Mouse (Mus musculus) lung, adult 2 months (tissue): ENCODE data around the gene Ttc6. TPM values are rescaled to one million over a fixed set of nuclear protein-coding genes. Genes with fewer than 3 reads are reported as not detected.

ENCODE experiments used
- DNase-seq: peaks from one replicate; pipeline ENCODE4 v3.0.0; 2022
- H3K4me1 ChIP-seq: fragments of 200-500 bp; 2 replicates; pipeline ENCODE4 v1.6.1; 2011; ENCODE audit warnings: low read length; ENCODE audit not compliant: control insufficient read depth, insufficient read depth
- H3K4me3 ChIP-seq: fragments of 200-500 bp; replicated peaks from 2 replicates; pipeline ENCODE3; 2011; ENCODE audit warnings: low read depth, mild to moderate bottlenecking, control low read depth, low read length; ENCODE audit errors: extremely low read depth
- CTCF ChIP-seq: fragments of 200-500 bp; IDR thresholded peaks from 2 replicates; pipeline ENCODE4 v1.5.1; 2011; ENCODE audit warnings: mild to moderate bottlenecking, low read length, control low read depth; ENCODE audit not compliant: insufficient read depth
- POLR2A ChIP-seq: fragments of 200-500 bp; IDR thresholded peaks from 2 replicates; pipeline ENCODE4 v1.6.1; 2011; ENCODE audit warnings: low read depth, mild to moderate bottlenecking, control low read depth, low read length, borderline replicate concordance; ENCODE audit errors: extremely low read depth
- WGBS: fragments of 180-500 bp; shearing (Covaris S2); methylation state at CpG from one replicate; pipeline ENCODE4 v1.1.7; 2018; 5-methylcytosine and 5-hydroxymethylcytosine counted together
- polyA plus RNA-seq: library from polyadenylated mRNA; depleted of rRNA; stranded (reverse); fragments of >200 nt; gene quantifications from 2 replicates; pipeline ENCODE4 v1.2.3, GENCODE M21; 2012

Gene Ttc6
- polyA plus RNA-seq, 1 experiment, result 3.5 TPM

GRCm38 (mm10) chr12:57544641-57545370, 19.1 kb upstream of the Ttc6 start:
- peak overlapping the region; percentile 81 for H3K4me3 ChIP-seq
- 3% methylated on average over 31 of the region's 31 CpGs for WGBS
- no peak for DNase-seq

GRCm38 (mm10) chr12:57545371-57546241, 18.3 kb upstream of the Ttc6 start:
- Histone ChIP-seq H3K4me1 (peaks cover 7% of the 10 kb centered on the region), H3K4me3 (peak overlapping the region; percentile 81)
- DNase-seq, result peak; percentile 76
- WGBS, result under 1% methylated on average over 104 of the region's 106 CpGs
- no peak for TF ChIP-seq CTCF
- peak; percentile 56; the same call in 1 of the 2 replicates for TF ChIP-seq POLR2A

More at GRCm38 (mm10) chr12:57544641-57545370, 19.1 kb upstream of the Ttc6 start:
- TF ChIP-seq CTCF (peak; percentile 49), POLR2A (no peak)
- peaks cover 7% of the 10 kb centered on the region for H3K4me1 ChIP-seq

GRCm38 (mm10) chr12:57546415-57547201, 17.3 kb upstream of the Ttc6 start, which contains the start of gene Foxa1:
Gene Foxa1, minus strand, starts transcription at chr12:57546916.
- DNase-seq, result peak; percentile 68
- 2% methylated on average over 32 of the region's 32 CpGs for whole genome bisulfite sequencing
- Histone ChIP-seq H3K4me1 (peaks cover 7% of the 10 kb centered on the region), H3K4me3 (peak within 1 kb of the TSS; percentile 81)
- peak; percentile 31; the same call in 1 of the 2 replicates for TF ChIP-seq POLR2A
- TF ChIP-seq CTCF, result no peak

GRCm38 (mm10) chr12:57547890-57548289, 16.0 kb upstream of the Ttc6 start:
- H3K4me3 ChIP-seq, result no peak overlapping the region
- H3K4me1 ChIP-seq, result peaks cover 7% of the 10 kb centered on the region
- DNase-seq, result no peak
- TF ChIP-seq CTCF (no peak), POLR2A (no peak)
- 5% methylated on average over 9 of the region's 9 CpGs for WGBS

- 2% methylated on average over 20 of the region's 20 CpGs for WGBS
- DNase-seq, result peak; percentile 48
- TF ChIP-seq CTCF (peak; percentile 42; the same call in 1 of the 2 replicates), POLR2A (no peak)
- peaks cover 7% of the 10 kb centered on the region for H3K4me1 ChIP-seq
- peak overlapping the region; percentile 44 for H3K4me3 ChIP-seq
Measured at GRCm38 (mm10) chr12:57548352-57548980, 15.4 kb upstream of the Ttc6 start.

GRCm38 (mm10) chr12:57548981-57549666, 14.8 kb upstream of the Ttc6 start:
- peak; percentile 20 for DNase-seq
- Histone ChIP-seq H3K4me1 (peaks cover 7% of the 10 kb centered on the region), H3K4me3 (no peak overlapping the region)
- TF ChIP-seq POLR2A (no peak), CTCF (no peak)
- WGBS, result 9% methylated on average over 25 of the region's 25 CpGs

GRCm38 (mm10) chr12:57549667-57550160, 14.2 kb upstream of the Ttc6 start:
- Histone ChIP-seq H3K4me1 (peaks cover 6% of the 10 kb centered on the region), H3K4me3 (no peak overlapping the region)
- peak; percentile 20 for DNase-seq
- TF ChIP-seq POLR2A (no peak), CTCF (no peak)
- WGBS, result 14% methylated on average over 15 of the region's 15 CpGs

GRCm38 (mm10) chr12:57550181-57550808, 13.6 kb upstream of the Ttc6 start:
- no peak for DNase-seq
- Histone ChIP-seq H3K4me1 (peaks cover 4% of the 10 kb centered on the region), H3K4me3 (no peak overlapping the region)
- TF ChIP-seq CTCF, result no peak
- TF ChIP-seq POLR2A, result no peak
- WGBS, result 9% methylated on average over 31 of the region's 31 CpGs

GRCm38 (mm10) chr12:57550881-57551280, 13.0 kb upstream of the Ttc6 start:
- no peak overlapping the region for H3K4me3 ChIP-seq
- H3K4me1 ChIP-seq, result peaks cover 2% of the 10 kb centered on the region; the same call in 1 of the 2 replicates
- no peak for DNase-seq
- TF ChIP-seq CTCF, result no peak
- no peak for TF ChIP-seq POLR2A
- WGBS, result 25% methylated on average over 8 of the region's 8 CpGs
